Mouse (Mus musculus): ENCODE data around the gene Hspa8.
"Not testable (repeated sequence)": the region's sequence is repeated elsewhere in the genome, so short reads cannot be mapped to it uniquely, and the experiment has no call there.

The Hspa8 gene

DNA sequence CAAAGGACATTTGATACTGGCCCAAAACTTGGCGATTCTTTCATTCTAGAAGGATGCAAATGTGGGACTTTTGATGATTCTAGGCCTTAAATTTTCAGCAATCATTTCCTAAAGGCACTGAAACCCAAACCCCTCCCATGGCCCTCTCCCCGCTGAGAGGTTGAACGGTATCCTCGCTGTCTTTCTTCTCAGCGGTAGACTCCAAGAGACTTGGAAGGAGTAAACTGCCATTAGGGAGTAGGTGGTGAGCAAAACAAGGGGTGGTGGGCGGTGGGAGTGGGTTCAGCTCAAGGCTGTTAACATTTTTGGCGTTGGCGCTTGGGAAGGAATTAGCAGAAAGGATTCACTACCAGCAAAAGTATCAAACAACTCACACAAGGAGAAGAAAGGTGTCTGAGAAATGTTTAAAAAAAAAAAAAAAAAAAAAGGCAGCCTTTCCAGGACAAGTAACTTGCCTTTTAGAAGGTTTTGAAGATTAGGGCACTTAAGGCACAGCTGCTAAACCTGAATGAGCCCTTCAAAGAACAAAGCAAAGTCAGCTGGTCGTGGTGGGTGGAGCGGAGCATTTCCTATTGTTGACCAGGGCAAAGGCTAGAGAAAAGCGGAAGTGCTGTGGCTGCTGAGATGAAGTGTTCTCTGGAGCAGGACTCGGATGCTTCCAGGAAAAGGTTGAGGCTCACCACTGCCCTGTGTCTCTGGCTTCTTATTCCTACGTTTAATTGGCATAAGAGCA lies 17.0 kb upstream of the Hspa8 start:
- DNase-seq (ENCODE audit: low read depth, low spot score), result peak; percentile 53

DNA sequence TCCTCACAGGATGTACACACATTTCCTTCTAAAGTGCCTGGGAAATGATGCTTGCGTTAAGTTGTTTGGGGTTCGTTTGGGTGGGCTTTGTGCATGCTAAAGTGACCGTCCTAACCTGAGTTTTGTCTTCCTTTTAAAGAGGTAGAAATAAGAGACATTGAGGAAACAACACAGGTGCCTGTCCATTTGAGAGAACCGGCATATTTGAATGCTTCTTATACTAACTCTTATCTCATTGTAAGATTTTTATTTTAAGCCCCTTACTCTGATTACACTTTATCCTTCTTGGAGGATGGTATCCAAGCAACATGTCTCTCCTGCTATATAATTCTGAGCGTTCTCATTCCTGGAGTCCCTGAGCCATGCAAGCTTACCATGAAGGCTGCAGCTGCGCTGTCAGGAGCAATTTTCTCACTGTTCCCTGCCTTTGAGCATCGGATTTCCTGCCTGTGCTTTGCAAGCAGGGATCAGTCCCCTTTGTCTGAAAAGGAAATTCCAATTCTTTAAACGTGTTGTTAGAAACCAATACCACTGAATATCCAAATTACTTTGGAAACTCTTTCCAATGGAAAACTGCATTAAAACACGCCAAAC lies 16.3 kb upstream of the Hspa8 start:
- DNase-seq (ENCODE audit: low read depth, low spot score), result peak; percentile 65

DNA sequence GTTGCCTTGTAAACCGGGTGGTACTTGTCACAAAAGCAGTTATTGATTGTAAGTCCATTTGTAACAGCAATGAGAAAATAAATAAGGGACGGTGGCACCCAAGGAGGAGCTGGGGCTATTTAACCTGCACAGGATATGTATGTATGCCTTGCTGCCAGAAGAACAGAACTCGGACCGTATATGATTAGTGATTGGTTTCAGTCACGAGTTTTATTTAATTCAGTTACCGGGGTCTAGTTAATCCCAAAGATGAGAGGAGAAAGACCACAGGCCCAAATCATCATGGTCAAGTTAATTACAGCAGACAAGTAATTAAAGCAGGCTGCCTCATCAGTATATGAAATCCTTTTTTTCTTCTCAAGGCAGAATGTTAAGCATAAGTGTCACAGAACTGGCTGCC lies 15.3 kb upstream of the Hspa8 start:
- no peak for DNase-seq (ENCODE audit: low read depth, low spot score)

DNA sequence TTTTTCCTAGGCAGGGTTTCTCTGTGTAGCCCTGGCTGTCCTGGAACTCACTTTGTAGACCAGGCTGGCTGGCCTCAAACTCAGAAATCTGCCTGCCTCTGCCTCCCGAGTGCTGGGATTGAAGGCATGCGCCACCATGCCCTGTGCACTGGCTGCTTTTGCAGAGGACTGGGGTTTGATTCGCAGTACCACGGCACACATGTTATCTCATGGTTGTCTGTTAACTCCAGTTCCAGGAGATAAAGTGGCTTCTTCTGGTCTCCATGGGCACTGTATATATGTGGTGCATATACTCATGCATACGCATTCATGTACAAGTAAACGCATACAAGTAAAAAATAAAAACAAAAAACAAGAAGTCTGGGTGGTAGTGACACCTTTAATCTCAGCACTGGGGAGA lies 14.0 kb upstream of the Hspa8 start:
- DNase-seq (ENCODE audit: low read depth, low spot score), result not testable (repeated sequence)

DNA sequence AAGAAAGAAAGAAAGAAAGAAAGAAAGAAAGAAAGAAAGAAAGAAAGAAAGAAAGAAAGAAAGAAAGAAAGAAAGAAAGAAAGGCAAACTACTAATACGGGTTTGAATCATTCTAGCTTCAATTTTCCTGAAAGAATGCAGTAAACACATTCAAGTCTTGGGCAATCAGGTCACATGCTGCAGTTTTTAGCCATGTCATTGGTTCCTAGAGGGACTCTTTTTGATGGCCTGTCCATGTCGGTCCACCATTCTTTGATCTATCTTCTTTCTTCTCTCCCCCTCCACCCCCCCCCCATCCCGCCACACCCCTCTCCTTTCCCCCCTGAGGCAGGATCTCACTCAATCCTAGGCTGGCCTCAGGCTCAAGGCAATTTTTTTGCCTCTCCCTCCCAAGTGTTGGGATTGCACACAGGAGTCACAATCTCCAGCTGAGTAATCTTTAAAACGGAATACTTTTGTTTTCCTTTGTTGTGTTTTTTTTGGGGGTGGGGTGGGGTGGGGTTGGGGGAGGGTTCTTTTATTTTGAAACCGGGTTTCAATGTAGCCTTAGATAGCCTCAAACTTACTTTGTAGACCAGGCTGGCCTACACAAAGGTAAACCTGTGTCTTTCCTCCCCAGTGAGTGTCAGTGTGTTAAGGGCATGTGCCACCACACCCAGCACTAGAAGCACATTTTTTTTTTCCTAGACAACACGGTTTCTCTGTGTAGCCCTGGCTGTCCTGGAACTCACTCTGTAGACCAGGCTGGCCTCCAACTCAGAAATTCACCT lies 8.7 kb upstream of the Hspa8 start:
- no peak for DNase-seq (ENCODE audit: low read depth, low spot score)

DNA sequence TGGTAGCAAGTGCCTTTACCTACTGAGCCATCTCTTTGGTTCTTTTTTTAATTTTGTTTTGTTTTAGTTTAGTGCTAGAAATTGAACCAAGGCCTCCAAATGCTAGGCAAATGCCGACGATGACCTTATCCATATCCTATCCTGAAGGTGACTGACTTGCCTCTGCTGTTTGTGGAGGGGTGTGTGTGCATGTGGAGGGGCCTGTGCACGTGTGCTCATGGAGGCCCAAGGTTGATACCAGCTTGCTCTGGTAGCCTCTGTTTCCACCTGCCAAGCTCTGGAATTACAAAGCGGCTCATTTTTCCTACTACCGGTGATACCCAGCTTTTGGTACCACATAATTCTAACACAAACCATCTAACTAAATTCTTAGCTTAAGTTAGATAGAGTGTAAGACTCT lies 7.2 kb upstream of the Hspa8 start:
- no peak for DNase-seq (ENCODE audit: low read depth, low spot score)

DNA sequence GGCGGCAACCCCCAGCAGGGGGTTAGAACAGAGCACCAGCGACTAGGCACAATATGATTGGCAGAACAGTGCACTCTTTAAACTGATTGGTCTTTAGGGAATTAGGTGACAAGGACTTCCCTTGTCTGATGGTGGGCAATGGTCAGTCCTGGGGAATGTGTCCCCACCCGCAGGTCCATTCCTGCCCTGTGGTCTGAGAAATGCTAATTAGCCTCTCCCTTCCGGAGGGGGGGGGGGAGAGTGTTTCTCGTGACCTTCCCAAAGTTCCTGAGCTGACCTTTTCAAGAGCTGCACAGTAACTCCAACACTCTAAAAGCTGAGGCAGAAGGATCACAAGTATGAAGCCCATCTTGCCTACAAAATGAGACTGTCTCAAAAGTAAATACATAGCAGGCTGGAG lies 6.5 kb upstream of the Hspa8 start:
- no peak for DNase-seq (ENCODE audit: low read depth, low spot score)

DNA sequence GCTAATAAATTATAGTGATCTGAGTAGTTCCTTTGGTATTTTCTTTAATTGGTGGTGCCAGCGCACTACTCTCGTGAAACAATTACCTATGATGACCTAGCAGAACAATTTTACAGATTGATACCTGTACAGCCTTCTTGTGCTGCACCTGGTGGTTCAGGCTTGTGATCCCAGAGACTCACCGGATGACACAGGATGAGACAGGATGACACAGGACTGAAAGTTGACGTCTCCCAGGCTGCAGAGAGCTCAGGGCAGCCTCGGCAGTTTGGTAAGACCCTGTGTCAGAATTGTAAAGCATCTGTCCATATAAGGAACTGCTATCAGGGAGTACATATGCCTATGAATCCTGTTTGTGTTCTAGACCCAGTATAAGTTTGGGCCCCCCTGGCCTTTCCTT lies 5.9 kb upstream of the Hspa8 start:
- DNase-seq (ENCODE audit: low read depth, low spot score), result no peak

DNA sequence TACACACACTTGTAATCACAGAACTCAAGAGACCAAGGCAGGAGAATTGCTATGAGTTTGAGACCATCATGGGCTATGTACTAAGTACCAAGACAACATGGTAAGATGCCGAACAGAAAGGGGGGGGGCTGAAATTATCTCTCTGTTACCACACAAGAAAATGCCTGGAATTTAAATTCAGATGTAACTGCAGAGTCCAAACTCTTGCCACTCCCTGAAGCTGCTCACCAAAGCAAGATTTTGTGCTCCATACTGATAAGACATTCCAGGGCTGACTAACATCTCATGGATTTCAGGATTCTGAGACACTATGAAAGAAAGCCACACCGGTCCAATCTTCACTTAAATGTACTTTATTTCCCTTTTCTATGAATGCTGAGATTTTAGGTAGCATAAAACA lies 5.2 kb upstream of the Hspa8 start:
- DNase-seq (ENCODE audit: low read depth, low spot score), result no peak

DNA sequence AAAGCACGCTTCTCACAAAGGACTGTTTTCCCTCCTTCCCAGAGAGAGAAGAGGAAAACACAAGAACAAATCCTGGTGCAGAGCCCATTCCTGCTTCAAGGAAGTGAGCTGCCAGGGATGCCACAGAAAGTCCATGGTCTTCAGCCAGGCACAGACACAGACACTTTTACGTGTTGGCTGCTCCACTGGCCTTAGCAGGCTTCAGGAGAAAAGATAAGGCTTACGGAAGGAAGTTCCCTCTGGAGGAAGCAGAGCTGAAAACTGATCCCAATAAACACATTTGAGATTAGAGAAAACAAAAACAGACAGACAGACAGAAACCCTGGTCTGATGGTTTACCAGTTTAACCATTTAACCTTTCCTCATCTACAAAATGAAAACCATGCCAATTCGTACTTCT lies 4.7 kb upstream of the Hspa8 start:
- no peak for DNase-seq (ENCODE audit: low read depth, low spot score)

DNA sequence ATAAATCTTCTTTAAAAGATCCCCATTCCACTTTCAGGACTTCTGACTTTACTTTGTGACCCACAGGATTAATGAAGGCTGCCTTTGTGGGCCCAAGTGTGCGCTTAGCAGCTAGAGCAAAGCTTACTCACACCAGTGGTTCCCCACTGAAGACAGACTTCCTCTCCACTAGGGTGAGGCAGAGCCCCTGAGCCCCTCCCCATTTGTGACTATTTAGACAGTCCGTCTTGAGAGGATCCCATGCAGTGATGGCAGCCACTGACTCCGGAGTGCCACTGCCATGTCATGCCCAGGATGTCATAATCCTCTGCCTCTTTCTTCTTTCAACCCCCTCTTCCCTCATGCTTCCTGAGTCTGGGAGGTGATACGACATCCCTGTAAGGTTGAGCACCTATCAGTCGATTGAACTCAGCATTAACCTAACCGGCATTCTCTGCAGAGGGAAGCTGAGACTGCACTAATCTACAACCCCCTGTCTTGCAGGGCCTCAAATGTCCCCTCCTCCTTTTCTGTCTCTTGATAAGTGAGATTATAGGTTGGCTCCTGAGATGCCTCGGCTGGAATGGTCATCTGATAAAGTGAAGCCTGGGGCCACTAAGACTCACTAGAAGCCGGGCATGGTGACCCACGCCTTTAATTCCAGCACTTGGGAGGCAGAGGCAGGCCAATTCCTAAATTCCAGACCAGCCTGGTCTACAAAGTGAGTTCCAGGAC lies 2.4 kb upstream of the Hspa8 start:
- DNase-seq (ENCODE audit: low read depth, low spot score), result no peak

DNA sequence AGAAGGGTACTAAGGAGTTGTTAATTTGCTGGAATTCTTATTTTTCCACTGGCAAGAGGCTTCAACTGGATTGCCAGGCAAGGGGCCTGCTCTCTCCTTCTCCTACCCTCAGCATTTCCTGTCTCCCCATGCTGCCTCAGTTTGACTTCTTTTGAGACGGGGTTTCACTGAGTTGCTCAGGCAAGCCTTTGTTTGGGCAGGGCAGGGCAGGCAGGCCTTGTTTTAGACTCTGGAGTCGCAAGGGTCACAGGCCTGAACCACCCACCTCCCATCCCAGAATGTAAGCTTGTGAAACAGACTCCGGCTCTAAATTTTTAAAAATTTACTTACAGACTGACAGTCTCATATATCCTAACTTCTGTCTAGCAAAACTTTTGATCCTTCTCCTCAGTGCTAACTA lies 1.7 kb upstream of the Hspa8 start:
- no peak for DNase-seq (ENCODE audit: low read depth, low spot score)

DNA sequence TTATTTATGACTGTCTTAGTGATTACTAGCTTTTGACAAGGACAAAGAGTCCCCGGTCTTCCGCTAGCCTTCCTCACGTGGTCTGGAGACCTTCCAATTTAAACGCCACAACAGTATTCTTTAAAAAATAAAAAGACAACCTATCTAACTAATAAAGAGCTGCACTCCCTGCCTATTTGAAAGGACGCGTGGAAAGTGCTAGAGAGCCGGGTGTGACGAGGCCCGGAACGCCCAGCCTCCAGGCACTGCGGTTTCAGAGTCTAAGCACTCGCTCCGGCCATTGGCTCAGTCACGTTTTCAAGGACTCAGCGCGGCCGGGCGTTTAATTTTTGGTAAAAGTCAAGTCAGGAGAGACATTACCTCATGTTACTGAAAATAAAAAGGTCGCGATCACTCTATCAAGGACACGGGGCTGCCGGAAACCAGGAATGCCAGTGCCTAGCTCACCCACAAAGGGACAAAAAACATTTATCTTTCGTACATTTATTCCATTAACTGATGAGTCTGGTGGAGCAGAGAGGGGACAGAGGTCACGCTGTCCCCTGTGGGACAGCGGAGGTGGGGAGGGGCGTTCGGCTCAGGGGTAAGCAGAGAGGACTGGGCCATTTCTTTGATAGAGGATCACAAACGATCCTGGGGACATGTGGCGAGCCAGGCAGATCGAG lies 815 bp upstream of the Hspa8 start:
- DNase-seq (ENCODE audit: low read depth, low spot score), result peak; percentile 87

DNA sequence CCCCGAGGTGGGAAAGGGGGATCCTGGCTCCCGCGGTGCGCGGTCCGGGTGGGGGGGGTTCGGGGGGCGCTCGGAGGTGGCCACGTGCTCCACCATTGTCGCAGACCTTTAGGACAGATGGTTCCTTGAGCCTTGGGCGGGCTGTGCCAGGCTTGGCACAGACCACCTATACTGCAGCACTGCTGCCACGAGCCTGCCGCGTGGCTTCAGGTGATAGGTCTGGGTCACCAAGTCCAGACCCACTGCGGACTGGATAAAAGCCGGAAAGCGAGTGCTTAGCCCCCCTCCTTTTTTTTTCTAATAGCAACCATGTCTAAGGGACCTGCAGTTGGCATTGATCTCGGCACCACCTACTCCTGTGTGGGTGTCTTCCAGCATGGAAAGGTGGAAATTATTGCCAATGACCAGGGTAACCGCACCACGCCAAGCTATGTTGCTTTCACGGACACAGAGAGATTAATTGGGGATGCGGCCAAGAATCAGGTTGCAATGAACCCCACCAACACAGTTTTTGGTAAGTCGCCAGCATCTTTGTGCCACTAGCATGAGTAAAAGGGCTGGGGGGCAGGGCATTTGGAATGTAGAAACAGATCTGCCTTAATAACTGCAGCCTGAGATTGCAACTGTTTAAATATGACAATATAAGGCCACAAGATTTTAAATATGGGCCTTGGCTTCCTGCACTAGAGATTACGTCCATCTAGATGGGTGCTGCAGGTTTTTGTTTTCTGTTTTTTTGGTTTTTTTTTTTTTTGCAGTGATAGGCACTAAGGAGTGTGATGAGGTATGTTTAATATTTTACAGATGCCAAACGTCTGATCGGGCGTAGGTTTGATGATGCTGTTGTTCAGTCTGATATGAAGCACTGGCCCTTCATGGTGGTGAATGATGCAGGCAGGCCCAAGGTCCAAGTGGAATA lies 1.1 kb downstream of the Hspa8 start:
- peak; percentile 87 for DNase-seq (ENCODE audit: low read depth, low spot score)

DNA sequence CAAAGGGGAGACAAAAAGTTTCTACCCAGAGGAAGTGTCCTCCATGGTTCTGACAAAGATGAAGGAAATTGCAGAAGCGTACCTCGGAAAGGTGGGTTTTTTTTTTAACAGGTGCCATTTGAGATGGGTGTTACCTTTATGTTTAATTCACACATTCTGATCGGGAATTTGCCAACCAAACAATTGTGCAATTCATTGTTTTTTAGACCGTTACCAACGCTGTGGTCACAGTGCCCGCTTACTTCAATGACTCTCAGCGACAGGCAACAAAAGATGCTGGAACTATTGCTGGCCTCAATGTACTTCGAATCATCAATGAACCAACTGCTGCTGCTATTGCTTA lies 1.7 kb downstream of the Hspa8 start:
- not testable (repeated sequence) for DNase-seq (ENCODE audit: low read depth, low spot score)

DNA sequence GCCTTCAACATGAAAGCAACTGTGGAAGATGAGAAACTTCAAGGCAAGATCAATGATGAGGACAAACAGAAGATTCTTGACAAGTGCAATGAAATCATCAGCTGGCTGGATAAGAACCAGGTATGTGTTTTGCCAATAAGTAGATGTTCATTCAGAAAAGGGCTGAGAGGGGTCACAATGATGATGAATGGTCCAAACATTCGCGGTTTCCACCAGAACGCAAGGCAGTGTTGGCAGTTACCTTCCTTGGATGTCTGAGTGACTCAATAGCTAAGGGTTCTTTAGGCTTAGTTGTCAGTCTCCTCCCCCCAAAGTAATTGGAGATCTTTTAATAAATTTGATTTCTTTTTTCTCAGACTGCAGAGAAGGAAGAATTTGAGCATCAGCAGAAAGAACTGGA lies 3.8 kb downstream of the Hspa8 start:
- not testable (repeated sequence) for DNase-seq (ENCODE audit: low read depth, low spot score)

DNA sequence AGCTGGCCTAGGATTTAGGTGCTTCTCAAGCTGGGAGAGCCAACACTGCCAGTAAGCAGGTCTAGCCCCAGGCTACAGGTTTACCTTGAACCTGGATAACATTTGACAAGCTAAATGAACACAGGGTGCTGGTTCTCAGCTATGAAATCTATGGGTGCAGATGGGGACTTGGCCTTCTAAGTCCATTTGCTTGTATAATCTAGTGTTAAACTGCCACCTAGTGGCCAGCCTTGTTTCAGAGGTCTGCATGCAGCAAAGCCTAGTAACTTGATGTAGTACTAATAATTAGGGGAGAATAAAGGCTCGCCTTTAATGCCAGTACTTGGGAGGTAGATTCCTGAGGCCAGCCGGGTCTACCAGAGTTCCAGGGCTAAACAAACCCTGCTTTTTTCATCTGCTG lies 4.5 kb downstream of the Hspa8 start:
- peak; percentile 94 for DNase-seq (ENCODE audit: low read depth, low spot score)

DNA sequence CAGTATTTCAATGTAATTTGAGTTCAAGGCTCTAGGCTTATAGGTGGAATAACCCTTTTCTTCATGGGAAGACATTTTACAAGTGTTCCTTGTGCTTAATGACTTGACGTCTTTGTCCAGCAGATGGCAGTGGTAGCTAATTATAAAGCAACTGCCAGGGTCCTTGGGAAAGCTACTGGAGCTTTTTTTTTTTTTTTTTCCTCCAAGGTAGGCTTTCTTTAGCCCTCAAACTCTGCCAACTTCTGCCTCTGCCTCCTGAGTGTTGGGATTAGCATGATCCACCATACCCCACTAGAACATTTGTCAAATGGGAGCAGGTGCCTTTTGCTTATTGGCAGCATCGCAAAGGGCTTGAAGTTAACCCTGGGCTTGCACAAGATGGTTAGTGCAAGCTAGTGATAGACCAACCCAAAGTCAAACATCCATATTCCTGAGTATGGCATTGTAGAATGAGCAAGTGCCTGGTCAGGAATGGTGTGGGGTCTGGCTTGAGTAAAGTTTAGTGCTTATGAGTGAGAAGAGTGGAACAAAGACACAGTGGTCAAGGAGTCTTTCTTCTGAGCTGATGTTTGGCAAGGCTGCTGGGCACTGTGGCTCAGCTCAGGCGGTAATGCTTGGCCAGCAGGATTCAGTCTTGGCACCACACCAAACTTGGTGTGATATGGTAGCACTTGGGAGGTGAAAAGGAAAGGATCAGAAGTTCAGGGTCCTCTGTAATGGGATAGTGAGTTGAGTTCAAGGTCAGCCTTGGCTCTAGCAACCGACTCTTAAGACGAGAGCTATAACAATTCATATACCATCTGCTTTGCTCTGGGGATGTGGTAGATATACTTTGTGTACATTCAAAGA lies 5.9 kb downstream of the Hspa8 start:
- peak; percentile 84 for DNase-seq (ENCODE audit: low read depth, low spot score)

DNA sequence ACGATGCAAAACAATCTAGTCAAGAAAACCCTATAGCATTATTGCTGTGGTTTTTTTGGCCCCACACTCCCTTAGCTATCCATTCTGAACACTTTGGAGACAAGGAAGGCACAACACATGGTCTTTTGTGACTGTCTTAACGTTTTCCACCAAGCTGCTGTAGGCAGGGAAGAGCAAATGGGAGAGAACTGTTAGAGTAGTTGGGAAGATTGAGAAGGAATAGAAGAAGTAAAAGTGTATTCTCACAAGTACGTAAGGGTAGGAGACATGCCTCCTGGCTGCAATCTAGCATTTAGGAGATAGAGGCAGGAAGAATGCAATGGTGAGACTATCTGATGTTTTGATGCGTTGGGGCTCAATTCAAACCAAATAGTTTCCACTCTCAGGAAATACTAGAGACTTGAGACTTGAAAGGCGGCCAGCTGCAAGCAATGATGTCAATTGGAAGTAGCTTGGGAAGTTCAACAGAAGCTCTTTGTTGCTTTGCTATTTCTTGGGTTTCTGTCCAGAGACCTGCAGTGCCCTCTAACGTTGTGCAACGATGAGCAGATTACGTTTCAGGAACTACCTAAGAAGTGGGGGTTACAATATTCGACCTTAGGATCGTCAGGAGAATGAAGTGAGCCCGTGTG lies 6.6 kb downstream of the Hspa8 start:
- peak; percentile 51 for DNase-seq (ENCODE audit: low read depth, low spot score)

Data from brain, adult 2 months (tissue).